Mouse (Mus musculus) megakaryocyte, embryonic 14.5 days (primary cell): ENCODE data around the gene Glis1.

ENCODE experiments used
- FLI1 ChIP-seq: IDR thresholded peaks from 2 replicates; pipeline ENCODE4 v1.6.1; 2012; ENCODE audit warnings: low read length, inconsistent platforms, mixed read lengths
- GATA1 ChIP-seq: IDR thresholded peaks from 3 replicates; pipeline ENCODE4 v1.6.1; 2012; ENCODE audit warnings: mixed read lengths, low read length, inconsistent platforms, borderline replicate concordance

GRCm38 (mm10) chr4:107514981-107515380, 80.6 kb downstream of the Glis1 start:
- TF ChIP-seq FLI1: no peak
- TF ChIP-seq GATA1: no peak
